Mouse (Mus musculus) neural tube, embryonic 11.5 days (tissue): Measurements from ENCODE around the gene Fzd5. TPM values are rescaled to one million over a fixed set of nuclear protein-coding genes. Genes with fewer than 3 reads are reported as not detected.

Experiments used
- ATAC-seq: fragments of 200-750 bp; cut with Nextera tagmentation; 2 replicates; pipeline ENCODE4 v1.8.0; 2017; ENCODE audit warnings: moderate number of reproducible peaks, mild to moderate bottlenecking, moderate TSS enrichment, moderate library complexity; ENCODE audit not compliant: insufficient read depth, low FRiP score, low TSS enrichment
- DNase-seq: peaks from one replicate; pipeline ENCODE4 v3.0.0-alpha.2; 2015; ENCODE audit warnings: low spot score
- H3K27ac ChIP-seq: fragments of 300-500 bp; sonication (generic); 2 replicates; pipeline ENCODE4 v1.5.1; 2014; ENCODE audit warnings: low read depth, mild to moderate bottlenecking, low read length
- H3K27me3 ChIP-seq: fragments of 300-500 bp; sonication (generic); 2 replicates; pipeline ENCODE4 v1.6.1; 2014; ENCODE audit warnings: mild to moderate bottlenecking, low read length, mixed read lengths; ENCODE audit not compliant: control insufficient read depth, insufficient read depth
- H3K36me3 ChIP-seq: fragments of 300-500 bp; sonication (generic); 2 replicates; pipeline ENCODE4 v1.6.1; 2014; ENCODE audit warnings: mild to moderate bottlenecking, low read length, moderate library complexity, mixed read lengths; ENCODE audit not compliant: control insufficient read depth, insufficient read depth
- H3K4me1 ChIP-seq: fragments of 300-500 bp; sonication (generic); 2 replicates; pipeline ENCODE4 v1.6.1; 2014; ENCODE audit warnings: low read length, mixed read lengths; ENCODE audit not compliant: control insufficient read depth, insufficient read depth
- H3K4me2 ChIP-seq: fragments of 300-500 bp; sonication (generic); 2 replicates; pipeline ENCODE4 v1.6.1; 2014; ENCODE audit warnings: low read depth, mild to moderate bottlenecking, moderate library complexity
- H3K4me3 ChIP-seq: fragments of 300-500 bp; sonication (generic); 2 replicates; pipeline ENCODE4 v1.5.1; 2014; ENCODE audit warnings: low read depth, low read length
- H3K9ac ChIP-seq: fragments of 300-500 bp; sonication (generic); 2 replicates; pipeline ENCODE4 v1.6.1; 2014; ENCODE audit warnings: mild to moderate bottlenecking, low read length
- H3K9me3 ChIP-seq: fragments of 300-500 bp; sonication (generic); 2 replicates; pipeline ENCODE4 v1.6.1; 2016; ENCODE audit warnings: low read length; ENCODE audit not compliant: control insufficient read depth
- WGBS: fragments of 180-500 bp; shearing (Covaris S2); extraction: QIAGEN DNeasy Blood & Tissue Kit; methylation state at CpG from one replicate; pipeline ENCODE4 v1.1.7; 2014; 5-methylcytosine and 5-hydroxymethylcytosine counted together
- polyA plus RNA-seq: library from polyadenylated mRNA; unstranded; fragments of >200 nt; fragmentation: Nextera tagmentation; extraction: Ambion mirVana; gene quantifications from 2 replicates; pipeline ENCODE4 v1.2.1, GENCODE M21; 2014

Fzd5 gene
- polyA plus RNA-seq, 1 experiment from 2014 or later = 0.37 TPM

DNA sequence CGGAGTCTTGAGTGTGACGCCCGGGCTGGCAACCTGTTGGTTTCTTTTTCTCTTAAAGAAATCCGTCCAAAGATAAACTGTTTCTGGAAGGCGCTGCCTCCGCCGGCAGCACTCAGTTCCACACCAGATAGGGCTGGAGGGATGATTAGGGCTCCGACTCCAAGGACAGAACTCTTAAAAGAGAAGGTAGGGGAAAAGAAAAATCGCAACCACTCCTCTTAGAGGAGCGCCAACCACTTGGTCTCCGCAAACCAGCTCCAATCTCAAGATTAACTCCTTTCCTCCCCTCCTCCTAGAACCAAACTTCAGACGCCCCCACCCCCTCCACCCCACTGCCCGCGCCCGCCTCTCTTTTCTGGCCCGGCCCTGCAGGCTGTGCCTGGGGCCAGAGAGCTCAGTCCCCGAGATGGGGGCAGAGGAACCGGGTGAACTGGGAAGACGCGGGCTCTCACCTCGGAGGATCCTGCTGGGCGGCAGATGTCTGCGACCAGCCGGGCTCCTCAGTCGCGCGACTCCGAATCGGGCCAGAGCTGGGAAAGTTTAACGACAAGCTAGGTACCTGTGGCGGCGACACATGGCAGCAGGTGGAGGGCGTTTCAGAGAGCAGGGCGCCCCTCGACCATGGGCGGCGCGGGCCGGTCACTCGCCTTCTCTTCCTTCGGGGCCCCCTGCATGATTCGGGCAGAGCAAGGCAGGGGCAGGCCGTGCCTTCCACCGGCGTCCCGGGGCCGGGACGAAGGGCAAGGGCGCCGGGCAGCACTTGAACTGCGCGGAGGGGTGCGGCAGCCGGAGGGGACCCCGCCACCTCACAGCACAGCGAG is 660 bp downstream of the Fzd5 start:
- H3K4me1 ChIP-seq = peaks cover 23% of the 10 kb centered on the region

DNA sequence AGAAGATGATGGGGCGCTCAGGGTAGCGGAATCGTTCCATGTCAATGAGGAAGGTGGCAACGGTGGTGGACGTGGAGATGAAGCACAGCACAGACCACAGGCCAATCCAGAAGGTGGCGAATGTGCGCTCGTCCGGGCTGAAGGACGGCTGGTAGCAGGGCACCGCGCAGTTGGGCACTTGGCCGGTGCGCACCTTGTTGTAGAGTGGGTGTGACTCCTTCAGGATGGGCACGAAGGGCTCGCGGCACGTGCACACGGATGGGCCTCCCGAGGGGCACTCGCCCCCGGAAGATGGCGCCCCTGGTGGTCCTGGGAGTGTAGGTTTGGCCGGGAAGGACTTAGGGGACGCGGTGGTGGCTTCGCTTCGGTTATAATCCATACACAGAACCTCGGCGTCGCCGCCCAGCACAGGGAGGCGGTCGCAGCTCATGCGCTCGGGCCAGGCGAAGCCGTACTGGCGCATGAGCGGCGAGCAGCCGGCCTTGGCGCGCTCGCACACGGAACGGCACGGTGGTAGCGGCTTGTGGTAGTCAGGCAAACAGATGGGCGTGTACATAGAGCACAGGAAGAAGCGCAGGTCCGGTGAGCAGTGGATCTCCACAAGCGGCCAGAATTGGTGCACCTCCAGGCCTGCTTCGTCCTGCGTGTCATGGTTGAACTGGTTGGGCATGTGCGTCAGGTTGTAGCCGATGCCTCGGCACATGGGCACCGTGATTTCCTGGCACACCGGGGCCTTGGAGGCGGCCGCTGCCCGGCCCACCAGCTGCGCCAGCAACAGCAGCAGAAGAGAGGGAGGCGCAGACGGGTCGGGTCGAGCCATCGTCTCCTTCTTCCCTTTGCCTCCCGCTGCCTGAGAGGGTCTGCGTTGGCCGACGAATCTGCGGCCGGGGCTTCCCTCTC is 1.5 kb downstream of the Fzd5 start:
- Histone ChIP-seq H3K4me1 (peaks cover 26% of the 10 kb centered on the region), H3K4me2 (peak overlapping the region; percentile 99), H3K9me3 (no peaks in the 10 kb centered on the region), H3K36me3 (no peaks in the 10 kb centered on the region), H3K27ac (no peak overlapping the region), H3K27me3 (peaks cover 53% of the 10 kb centered on the region), H3K9ac (peak overlapping the region; percentile 56; the same call in 1 of the 2 replicates), H3K4me3 (peak overlapping the region; percentile 57)
- DNase-seq = peak; percentile 72
- WGBS = 9% methylated on average over 75 of the region's 75 CpGs
- peak; percentile 14 for ATAC-seq

More for the DNA sequence above, 660 bp downstream of the Fzd5 start:
- H3K9ac ChIP-seq = peak overlapping the region; percentile 56
- no peaks in the 10 kb centered on the region for H3K9me3 ChIP-seq
- H3K36me3 ChIP-seq = no peaks in the 10 kb centered on the region
- under 1% methylated on average over 55 of the region's 56 CpGs for WGBS
- H3K27me3 ChIP-seq = peaks cover 50% of the 10 kb centered on the region
- peak overlapping the region; percentile 57 for H3K4me3 ChIP-seq
- DNase-seq (peak; percentile 44), ATAC-seq (no peak)
- H3K4me2 ChIP-seq = peak overlapping the region; percentile 99
- no peak overlapping the region for H3K27ac ChIP-seq

DNA sequence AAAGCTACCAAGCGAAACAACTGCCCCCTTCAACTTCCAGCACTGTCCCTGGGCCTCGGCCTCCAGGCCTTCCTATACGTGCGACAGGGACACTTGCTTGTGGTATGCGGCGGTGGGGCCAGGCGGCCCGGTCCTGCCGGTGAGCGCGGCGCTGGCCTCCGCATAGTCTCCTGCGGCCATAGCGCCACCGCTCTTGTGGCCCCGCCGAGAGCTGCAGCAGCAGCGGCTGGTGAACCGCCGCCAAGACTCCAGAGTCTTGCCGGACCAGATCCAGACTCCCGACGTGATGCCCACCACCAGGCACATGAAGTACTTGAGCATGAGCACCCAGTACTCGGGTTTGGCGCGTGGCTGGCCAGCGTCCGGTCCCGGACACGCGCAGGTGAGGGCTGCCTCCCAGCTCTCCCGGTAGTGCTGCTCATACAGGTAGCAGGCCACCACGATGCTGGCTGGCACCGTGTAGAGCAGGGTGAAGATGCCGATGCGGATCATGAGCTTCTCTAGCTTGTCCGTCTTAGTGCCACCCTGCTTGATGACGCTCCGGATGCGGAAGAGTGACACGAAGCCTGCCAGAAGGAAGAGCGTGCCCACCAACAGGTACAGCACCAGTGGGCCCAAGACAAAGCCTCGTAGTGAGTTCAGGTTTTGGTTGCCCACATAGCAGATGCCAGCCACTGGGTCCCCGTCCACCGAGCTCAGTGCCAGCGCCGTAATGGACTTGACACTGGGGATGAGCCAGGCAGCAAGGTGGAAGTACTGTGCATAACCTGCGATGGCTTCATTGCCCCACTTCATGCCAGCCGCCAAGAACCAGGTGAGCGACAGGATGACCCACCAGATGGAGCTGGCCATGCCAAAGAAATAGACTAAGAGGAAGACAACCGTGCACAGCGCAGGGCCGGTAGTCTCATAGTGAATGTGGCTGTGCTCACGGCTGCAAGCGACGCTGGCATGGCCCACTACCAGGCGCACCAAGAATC is 2.5 kb downstream of the Fzd5 start:
- H3K27me3 ChIP-seq = peaks cover 53% of the 10 kb centered on the region
- WGBS = 42% methylated on average over 58 of the region's 58 CpGs
- H3K36me3 ChIP-seq = no peaks in the 10 kb centered on the region
- ATAC-seq (no peak), DNase-seq (peak; percentile 58)
- H3K4me3 ChIP-seq = peak overlapping the region; percentile 4; the same call in 1 of the 2 replicates
- no peak overlapping the region for H3K27ac ChIP-seq
- H3K9ac ChIP-seq = no peak overlapping the region
- no peaks in the 10 kb centered on the region for H3K9me3 ChIP-seq
- H3K4me2 ChIP-seq = peak overlapping the region; percentile 99
- peaks cover 26% of the 10 kb centered on the region for H3K4me1 ChIP-seq

DNA sequence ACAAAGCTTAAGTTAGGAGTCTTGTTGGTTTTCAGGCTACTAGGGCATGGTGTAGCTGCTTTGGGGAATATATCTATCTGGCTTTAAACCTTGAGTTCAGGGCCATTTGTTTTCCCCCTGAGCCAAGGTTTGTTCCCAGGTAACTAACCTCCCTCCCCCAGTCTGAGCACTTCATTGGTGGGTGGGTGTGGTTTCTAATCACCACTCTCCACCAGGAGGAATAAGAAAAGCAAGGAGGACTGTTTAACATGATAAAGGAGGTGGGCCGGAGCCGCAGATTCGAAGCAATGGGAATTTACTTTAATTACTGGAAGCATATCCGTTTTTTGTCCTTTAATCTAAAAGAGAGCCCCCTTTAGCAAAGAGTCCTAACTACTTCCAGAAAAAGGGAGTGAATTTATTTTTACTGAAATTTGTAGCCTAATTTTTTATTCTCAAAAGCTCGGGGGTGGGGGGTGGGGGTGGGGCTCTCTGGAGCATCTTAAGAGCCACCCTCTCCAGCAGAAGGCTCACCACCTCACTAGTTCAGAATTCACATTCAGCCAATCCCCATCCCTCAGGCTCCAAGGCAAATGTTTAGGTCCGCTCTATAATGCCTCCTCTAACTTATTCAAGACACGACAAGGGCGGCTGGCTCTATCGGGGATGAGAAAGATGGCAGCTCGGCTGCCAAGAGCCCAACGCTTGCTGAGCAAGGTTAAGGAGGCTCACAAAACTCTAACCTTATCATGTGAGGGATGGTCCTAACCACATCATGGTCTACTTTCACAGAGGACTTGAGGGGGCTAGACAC is 3.9 kb downstream of the Fzd5 start:
- Histone ChIP-seq H3K27ac (no peak overlapping the region), H3K4me3 (no peak overlapping the region), H3K4me2 (no peak overlapping the region), H3K27me3 (peaks cover 53% of the 10 kb centered on the region), H3K9ac (no peak overlapping the region), H3K9me3 (no peaks in the 10 kb centered on the region), H3K36me3 (no peaks in the 10 kb centered on the region), H3K4me1 (peaks cover 22% of the 10 kb centered on the region)
- no peak for DNase-seq
- WGBS = 9% methylated on average over 11 of the region's 11 CpGs
- no peak for ATAC-seq

DNA sequence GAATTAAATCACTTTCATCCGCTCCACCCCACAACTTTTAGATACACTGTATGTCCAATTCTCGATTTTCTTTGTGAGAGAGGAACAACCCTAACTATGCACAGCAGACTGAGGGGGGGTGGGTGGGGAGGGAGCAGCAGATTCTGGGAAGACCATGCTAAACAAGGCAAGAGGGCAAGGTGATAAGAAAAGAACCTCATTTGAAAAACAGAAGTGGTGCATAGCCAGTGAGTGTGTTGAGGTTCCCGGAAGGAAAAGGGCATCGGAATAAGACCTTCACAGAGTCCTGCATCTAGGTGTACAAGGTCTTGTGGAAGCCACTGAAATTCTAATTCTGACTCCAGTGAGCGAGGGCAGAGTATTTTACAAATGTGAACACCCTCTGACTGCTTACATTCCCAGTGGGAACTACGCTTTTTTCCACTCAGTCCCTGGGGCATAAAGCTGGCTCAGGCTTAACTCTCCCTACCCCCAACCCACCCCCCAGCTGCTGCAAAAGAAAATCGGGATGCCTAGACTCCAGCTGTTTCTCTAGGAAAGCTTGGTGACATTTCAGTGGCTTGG is 4.8 kb downstream of the Fzd5 start:
- peaks cover 22% of the 10 kb centered on the region for H3K4me1 ChIP-seq
- H3K27me3 ChIP-seq = peaks cover 53% of the 10 kb centered on the region
- H3K4me2 ChIP-seq = no peak overlapping the region
- no peak overlapping the region for H3K27ac ChIP-seq
- no peaks in the 10 kb centered on the region for H3K36me3 ChIP-seq
- ATAC-seq (no peak), DNase-seq (no peak)
- no peak overlapping the region for H3K9ac ChIP-seq
- no peaks in the 10 kb centered on the region for H3K9me3 ChIP-seq
- 44% methylated on average over 7 of the region's 7 CpGs for WGBS
- H3K4me3 ChIP-seq = no peak overlapping the region

DNA sequence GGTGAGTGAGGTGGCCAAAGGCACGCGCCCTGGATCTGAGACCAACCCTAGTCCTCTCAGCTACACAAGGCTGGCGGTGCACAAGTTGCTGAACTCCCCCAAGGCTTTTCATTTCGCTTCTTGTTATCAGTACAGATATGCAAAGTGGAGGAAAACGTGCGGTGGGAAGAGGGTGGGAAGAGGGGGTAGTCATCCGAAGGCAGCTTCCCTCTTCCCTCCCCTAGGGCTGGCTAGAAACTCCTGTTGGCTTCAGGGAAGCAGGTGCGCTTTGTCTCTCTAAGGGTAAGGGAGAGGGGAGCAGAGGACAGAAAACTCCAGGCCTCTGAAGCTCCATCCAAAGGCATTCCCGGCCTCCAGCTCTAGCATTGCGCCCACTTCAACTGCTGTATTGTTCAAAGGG is 5.4 kb downstream of the Fzd5 start:
- WGBS = 34% methylated on average over 10 of the region's 10 CpGs
- peaks cover 52% of the 10 kb centered on the region for H3K27me3 ChIP-seq
- no peak overlapping the region for H3K9ac ChIP-seq
- peaks cover 21% of the 10 kb centered on the region for H3K4me1 ChIP-seq
- no peaks in the 10 kb centered on the region for H3K36me3 ChIP-seq
- no peak overlapping the region for H3K4me2 ChIP-seq
- DNase-seq (no peak), ATAC-seq (no peak)
- no peaks in the 10 kb centered on the region for H3K9me3 ChIP-seq
- H3K4me3 ChIP-seq = no peak overlapping the region
- H3K27ac ChIP-seq = no peak overlapping the region

DNA sequence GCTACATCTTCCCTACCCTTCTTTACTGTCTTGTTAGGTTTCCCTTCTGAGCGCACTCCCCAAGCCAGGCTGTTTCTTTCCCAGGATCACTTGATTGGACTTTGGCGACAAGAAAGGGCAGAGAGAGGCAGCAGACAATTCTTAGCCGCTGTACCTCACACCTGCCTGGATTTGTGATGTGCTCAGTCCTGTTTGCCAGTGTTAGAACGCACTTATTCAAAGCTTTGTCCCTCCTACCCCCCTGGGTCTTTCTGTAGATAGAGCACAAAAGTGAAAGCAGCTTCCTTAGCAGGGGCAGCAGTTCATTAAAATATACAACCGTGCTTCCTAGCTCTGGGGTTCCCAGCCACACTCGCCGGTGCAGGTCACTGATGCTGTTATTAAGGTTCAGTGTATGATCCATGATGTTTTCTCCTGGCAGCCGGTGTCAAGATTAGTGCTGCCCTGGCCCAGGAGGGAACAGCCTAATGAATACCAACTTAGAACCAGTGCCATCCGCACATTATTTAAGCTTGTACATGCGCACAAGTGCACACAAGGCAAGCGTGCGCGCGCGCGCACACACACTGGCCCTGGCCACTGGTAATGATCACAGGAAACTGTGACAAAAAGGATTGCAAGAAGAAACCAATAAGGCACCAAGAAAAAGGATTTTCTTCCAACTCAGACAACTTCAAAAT is 6.1 kb downstream of the Fzd5 start:
- 60% methylated on average over 16 of the region's 16 CpGs for WGBS
- no peaks in the 10 kb centered on the region for H3K9me3 ChIP-seq
- DNase-seq = no peak
- H3K27ac ChIP-seq = no peak overlapping the region
- no peak overlapping the region for H3K9ac ChIP-seq
- H3K36me3 ChIP-seq = no peaks in the 10 kb centered on the region
- H3K27me3 ChIP-seq = peaks cover 45% of the 10 kb centered on the region
- no peak for ATAC-seq
- H3K4me3 ChIP-seq = no peak overlapping the region
- peaks cover 14% of the 10 kb centered on the region for H3K4me1 ChIP-seq
- H3K4me2 ChIP-seq = no peak overlapping the region
